Mouse (Mus musculus) frontal cortex, postnatal 36 days (tissue): ENCODE data around the gene Cd300lg.

Source experiments
- DNase-seq, 2 experiments: peaks; one replicate each; pipeline ENCODE4 v3.0.0; 2022; ENCODE audit warnings: low spot score in 2 of 2

Gene Cd300lg

DNA sequence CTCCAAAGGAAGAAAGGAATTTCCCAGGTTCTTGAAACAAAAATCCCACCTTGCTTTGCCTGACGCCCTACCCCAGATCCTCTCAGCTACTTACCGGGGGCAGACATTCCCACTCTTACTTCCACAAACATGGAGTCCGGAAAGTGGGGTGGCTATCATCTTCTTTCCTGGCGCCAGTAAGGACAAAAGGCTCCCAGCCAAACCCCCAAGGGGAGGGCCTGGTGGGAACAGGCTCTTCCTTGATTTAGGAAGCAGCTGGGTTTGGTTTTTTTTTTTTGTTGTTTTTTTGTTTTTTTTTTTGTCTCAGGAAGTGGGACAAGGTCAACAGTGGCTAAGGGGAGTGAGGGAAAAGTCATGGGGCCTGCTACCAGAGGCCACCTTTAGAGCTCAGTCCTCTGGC, 10.2 kb downstream of the Cd300lg start:
- no peak for DNase-seq

DNA sequence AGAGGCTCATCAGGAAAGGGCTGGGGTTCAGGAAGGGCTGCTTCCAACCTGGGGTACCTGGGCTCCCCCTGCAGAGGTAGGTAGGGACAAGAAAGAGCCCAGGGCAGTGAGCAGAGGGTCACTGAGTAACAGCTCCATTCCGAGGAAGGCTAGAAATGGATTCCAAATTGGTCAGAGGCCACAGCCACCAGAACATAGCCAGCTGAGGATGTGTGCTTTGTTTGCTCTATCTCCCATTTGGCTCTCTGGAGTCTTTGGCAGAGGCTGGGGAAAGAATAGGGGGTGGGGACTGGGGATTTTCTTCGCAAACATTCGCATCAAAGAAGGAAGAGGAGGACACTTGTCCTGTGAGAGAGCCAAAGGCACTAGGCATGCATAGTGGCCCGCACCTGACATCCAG, 10.6 kb downstream of the Cd300lg start:
- DNase-seq = no peak

DNA sequence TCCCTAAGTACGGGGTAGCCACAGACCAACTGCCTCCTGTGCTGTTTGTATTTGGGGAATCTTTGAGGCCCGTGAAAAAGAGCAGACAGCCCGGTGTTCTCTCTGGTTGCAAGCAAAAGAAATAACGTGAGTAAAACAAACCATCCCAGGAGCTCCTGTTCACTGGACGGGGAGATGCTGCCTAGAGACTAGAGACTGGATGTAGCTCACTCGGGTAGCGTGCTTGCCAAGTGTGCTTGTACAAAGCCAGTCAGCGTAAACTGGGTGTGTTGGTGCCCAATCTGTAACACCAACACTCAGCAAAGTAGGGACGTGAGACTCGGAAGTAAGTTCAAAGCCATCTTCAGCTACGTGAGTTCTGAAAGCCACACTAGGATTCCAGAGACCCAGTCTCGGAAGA, 11.4 kb downstream of the Cd300lg start:
- no peak for DNase-seq

DNA sequence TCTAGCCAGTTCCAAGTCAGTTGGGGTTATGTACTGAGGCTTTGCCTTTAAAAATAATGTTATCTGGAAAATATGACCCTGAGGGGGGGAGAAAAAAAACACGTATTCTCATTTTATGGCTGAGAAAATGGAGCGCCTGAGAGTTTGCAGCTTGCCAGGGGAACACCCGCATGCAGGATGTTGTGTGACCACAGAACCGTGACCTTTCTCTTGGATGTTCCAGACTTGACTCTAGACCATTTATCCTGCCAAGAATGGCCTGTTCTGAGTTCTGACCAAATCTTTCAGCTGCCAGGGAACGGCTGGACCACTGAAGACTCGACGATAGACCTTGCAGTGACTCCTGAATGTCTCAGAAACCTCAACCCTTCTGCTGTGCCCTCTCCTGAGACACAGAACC, 11.9 kb downstream of the Cd300lg start:
- no peak for DNase-seq

DNA sequence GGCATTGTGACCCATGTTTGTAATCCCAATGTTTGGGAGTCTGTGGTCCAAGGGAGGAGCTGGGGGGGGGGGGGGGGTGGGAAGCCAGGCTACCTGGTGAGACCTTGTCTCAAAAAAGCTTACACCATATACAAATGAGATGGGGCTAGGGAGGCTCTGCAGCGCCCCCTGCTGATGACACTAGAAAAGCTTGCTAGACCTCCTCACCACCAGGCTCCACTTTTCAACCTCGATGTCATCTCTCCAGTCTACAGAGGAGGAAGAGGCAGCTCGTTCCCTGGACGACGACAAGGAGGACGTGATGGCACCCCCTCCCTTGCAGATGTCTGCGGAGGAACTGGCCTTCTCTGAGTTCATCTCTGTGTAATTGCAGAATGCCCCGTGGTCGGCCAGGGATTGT, 12.5 kb downstream of the Cd300lg start:
- peak; percentile 50 to 52 for DNase-seq

DNA sequence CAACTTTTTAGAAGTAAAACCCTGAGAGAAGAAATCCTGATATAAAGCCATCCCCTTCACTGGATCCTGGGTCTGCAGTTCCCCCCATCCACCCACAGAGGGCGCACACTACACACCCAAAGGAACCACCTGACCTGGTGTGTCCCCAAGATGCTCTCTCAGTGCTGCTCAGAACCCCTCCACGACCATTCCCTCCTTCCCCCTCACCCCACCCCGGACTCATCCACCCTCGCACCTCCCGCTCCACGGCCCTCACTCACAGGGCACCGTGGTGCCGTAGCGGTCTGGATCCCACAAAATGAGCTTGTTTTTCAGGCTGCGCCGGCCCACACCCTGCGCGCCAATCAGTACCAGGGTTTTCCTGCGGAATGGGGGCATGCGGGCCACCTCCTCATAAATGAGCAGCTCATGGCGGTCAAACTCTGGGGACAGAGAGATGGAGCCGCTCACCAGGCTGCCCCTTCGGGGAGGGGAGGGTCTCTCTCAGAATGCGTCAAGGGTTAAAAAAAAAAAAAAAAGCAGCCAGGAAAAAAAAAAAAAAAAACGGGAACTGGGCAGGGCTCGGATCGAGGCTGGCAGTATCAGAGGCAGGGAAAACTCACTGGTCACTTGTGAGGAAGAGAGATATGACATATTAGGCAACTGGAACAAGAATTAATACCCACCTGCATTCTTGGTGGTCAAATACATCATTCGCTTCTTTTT, 20.1 kb downstream of the Cd300lg start:
- peak; percentile 76 to 84 for DNase-seq

DNA sequence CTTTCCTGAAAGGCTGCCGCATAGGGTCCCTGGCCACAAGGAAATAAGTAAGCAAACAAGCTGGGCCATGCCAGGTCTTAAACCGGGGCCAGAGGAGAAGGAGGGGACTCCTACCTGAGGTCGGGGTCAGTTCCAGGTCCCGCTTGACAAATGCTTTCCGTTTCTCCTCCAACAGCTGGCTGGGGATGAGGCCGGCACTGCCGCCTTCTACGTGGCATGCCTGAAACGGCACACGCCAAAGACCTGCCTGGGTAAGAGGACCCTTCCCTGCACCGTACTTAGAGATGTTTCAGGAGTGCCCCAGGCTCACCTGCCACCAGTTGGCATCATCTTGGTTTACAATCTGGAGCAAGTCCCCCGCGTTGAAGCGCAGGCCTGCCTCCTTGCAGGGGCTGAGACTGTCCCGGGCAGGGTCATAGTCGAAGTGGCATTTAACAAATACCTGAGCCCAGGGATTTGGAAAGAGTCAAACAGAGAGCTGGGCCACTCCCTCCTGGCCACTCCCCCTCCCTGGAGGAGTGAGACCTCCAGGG, 20.7 kb downstream of the Cd300lg start:
- no peak for DNase-seq

DNA sequence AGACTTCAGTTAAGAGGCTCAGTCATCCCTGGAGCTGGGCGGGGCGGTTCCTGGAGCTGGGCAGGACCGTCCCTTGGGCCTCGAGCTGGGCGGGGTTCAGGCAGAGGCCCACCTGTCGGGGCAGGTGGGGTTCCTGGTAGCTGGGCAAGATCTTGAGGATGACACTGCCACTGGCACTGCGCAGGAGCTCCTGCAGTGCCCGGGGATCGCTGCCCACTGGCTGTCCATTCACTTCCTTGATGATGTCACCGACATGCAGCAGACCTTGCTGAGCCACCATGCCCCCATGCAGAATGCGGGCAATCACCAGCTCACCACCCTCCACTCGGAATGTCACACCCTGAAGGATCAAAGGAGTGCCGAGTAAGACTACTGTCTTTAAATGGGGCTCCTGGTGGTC, 21.8 kb downstream of the Cd300lg start:
- DNase-seq = no peak

DNA sequence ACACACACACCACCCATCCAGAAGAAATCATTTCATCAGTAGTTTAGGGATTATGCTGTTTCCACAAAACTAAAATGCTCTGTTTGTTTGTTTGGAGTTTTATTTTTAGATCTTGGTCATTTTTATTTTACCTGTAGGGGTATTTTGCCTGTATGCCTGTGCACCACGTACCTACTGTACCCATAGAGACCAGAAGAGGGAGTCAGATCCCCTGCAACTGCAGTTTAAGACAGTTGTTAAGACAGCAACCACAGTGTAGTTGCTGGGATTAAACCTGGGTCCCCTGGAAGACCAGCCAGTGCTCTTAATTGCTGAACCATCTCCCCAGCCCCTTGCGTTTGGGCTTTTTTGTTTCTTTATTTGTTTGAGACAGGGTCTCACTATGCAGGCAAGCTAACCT, 27.7 kb downstream of the Cd300lg start:
- DNase-seq = no peak

DNA sequence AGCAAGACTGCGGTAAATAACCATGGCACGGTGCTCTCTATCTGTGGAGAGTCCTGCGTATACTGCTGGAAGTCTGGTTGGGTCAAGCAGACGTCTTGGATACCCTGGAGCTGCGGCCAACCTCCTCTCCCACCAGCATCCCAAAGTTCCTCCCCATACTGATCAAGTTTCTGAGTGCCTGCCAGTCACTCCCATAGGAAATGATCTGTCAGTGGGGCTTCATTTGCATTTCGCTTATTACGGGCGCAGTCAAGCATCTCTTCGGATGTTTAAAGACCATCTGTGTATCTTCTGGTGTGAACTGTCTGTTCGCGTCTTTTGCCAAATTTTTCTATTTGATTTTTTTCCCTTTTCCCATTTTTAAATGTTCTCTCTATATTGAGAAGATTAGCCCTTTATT, 28.3 kb downstream of the Cd300lg start:
- no peak for DNase-seq

DNA sequence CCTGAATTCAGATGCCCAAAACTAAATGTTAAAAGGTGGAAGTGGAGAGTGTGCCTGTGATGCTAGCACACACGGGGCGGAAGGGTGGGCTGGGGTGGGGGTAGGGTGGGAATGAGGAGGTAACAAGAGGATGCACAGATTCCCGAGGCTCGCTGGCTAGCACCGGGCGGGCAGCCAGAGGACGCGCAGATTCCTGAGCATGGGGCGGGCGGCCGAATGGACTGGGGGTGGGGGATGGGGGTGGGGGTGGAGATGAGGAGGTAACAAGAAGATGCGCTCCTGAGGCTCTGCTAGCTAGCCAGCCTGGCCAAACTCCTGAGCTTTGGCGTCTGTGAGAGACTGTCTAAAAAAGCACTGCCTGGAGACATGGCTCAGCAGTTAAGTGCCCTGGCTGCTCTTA, 29.1 kb downstream of the Cd300lg start:
- DNase-seq = no peak

DNA sequence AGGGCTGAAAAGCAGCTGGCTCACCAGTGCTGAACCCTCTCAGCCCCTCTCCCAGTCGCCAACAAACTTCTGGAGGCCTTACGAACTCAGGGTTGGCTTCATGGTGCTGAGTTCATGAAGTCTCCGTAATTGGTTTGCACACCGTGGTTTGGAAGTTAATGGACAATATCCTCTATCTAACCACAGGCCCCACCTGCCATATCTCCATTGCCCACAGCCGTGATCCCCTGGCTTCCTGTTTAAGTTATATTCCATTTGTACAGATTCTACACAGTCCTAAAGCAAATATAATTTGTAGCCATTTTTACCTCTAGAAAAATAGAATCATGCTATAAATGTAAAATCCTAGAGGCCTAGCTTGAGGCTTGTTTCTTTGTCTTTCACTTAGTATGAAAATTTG, 31.4 kb downstream of the Cd300lg start:
- DNase-seq = no peak

DNA sequence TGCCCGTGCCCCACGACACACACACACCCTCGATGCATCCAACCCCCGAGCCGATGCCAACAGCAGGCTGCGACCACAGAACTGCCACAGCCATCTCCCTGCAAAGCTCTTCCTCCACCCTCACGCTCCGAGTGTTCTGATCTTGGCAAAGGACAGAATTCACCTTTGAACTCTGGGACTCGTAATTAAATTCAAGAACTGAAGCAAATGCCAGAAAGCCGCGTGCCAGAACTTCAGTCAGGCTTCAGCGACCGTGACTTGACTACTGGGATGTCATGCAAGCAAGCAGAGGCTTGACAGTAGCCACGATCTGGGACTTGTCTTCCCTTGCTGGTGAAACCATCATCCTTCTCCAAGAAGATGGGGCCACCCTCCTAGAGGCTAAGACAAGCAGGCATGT, 32.4 kb downstream of the Cd300lg start:
- DNase-seq = no peak

DNA sequence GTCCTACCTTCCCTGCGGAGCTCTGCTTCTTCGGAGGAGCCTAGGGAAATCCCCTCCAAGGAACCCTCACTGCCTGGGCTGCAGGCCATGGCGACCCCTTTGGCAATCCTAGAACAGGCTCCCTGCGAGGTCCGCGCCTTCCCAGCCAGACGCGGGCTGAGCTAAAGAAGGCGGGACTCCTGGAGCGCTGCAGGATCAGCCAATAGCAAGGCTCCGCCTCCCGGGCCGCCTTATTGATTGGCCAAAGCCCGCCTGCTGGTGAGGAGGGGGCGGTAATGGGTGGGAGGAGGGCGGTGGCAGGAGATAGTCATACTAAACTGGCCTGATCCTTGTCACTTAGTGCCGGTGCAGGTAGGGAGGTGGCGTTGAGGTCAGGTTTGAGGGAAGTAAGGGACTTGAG, 41.0 kb downstream of the Cd300lg start:
- DNase-seq = peak; percentile 69 to 71

DNA sequence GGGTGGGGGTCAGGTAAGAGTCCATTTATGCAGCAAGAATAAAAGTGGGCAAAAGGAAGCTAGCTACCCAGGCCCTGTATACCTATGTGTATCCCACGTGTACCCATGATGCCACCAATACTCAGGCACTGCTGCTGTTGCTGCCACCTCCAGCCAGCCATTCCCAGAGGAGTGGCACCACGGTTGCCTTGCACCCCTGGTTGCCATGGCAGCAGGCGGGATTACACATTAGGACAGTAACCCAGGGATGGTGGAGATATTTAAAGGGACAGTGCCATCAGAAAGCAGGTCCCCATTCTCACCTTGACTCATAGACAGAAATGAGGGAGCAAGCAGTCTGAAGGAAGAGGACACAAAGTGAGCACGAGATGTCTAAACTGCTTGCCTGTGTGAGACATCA, 41.9 kb downstream of the Cd300lg start:
- no peak for DNase-seq

DNA sequence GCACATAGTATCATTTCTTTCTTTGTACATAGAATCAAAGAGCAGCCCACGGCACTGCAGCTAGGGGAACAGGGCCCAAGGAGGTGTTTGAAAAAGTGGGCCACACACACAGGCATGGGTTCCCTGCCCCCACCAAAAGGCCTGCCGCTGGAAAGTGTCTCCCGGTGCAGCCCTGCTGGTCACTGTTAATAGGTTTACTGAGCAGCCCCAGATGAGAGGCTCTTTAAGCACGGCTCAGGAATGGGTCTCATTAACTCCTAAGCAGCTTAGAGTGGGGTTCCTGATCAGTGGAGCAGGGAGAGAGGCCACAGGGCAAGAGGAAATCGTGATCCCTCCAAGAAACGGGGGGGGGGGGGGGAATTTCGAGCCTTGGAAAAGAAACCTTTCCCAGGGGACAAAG, 42.9 kb downstream of the Cd300lg start:
- no peak for DNase-seq

DNA sequence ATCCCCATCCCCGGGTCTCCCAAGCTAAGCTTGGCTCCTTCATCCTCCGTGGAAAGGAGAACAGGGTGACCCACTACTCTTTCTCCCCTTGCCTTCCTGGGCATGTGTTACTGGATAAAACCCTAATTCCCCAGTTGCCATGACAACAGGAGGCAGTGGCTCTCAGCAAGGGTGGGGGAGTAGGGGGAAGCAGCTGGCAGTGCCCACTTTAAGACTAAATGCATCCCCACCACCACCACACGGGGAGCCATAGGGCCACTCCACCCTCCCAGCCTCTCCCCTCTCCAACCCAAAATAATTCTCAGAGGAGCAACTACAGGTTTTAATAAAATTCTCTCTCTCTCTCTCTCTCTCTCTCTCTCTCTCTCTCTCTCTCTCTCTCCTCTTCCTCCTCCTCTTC, 45.0 kb downstream of the Cd300lg start:
- peak; percentile 73 to 76 for DNase-seq

DNA sequence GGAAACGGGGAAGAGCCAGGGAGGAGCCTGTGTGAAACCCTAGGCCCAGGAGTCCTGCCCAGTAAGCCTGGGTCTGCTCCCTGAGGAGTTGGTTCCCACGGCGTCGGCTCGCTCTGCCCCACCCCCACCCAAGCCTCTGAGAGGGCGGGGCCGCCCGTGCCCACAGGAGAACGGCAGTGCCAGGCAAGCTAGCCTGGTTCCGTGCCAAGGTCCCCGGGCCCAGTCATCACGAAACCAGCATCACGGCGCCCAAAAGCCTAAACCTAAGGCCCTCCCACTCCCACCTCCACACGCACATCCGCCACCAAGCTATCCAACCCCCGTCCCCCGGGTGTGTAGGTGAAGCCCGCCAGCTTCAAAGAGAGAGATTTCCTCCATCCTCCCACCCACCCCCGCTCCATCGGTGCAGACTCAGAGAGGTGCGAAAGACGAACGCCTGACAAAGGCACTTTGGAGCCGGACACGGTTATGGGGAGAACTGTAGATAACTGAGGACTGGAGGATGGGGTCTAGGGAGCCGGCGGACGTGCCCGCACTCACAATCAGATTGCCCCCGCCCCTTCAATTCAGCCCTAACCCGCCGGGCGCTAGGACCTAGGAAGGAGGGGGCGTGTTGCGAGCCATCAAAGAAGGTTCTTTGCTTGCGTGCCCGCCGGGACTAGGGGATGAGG, 45.9 kb downstream of the Cd300lg start:
- peak; percentile 85 for DNase-seq

DNA sequence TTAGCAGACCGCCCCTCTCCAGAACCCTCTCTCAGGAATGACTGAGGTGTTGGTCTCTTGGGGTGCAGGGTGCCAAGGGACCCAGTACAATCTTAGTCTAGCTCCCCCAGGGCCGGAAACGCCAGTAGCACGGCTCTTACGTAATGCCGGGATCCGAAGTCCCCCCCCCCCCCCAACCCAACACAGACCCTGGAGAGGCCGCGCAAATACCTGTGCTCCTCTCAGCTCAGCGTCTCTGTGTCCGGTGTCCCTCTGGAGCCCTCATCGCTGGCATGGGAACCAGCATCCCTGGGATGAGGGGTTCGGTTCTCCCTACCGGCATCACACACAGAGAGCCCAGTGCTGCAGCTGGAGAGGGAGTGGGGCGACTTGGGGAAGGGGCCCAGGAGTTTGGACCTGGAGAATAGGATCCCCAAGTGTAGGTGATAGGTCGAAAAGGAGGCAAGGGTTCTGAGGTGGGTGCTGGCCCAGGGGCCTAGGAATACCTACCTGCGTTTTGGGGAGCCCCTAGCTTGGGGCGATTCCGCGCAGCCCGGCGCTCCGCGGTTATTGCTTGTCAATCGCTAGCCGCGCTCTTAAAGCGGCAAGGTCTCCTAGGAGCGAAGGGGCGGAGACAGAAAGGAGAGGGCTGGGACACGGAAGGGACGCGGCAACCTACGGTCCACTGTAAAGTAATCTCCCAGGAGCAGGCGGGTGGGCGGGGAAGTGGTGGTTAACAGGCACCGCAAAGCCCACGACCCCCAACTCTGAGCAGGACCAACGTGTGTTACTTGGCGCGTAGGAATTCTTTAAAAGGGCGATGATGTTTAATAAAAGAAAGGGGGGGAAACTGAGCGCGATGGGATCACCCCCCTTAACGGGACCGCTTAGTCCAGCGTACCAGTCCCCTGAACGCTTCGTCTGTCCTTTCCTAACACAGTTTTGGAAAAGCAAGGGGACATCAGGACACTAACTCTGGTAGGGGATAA, 46.9 kb downstream of the Cd300lg start, which contains the start of gene Mpp2:
TSS of gene Mpp2 (minus strand) at position 585 of the 968 bp plus-strand sequence.
- peak; percentile 78 to 81 for DNase-seq

DNA sequence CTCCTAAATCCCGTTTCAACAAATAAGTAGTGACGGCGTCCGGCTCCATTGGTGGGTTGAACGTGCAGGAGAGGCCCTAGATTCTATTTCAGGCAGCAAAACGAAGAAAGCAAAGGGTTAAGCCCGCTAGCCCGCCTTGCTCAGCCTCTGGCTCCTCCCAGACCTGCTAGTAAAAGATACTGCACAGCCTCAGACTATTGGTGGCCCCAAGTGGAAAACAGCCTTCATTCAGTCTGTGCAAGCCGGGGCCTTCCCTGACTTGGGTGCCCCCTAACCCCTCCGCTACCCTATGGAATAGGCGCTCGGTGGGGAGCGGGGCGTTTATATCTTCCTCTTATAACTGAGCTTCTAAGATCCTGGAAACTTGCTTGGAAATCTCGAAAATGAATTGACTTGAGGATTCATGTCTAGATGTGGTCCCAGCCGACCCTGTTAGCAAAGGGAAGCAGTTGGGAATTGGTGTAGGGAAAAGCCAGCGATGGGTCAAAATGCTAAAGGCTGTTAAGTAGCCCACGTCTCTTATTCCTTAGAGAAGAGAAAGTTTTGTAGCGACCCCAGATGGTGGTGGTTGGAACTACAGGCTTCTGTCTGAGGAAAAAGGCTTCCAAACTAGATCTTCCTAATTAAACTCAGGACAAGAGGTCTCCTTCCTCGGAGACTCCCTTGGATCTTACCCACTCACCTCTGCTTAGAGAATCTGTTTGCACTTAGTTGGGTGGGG, 47.9 kb downstream of the Cd300lg start:
- peak; percentile 67 to 75 for DNase-seq

DNA sequence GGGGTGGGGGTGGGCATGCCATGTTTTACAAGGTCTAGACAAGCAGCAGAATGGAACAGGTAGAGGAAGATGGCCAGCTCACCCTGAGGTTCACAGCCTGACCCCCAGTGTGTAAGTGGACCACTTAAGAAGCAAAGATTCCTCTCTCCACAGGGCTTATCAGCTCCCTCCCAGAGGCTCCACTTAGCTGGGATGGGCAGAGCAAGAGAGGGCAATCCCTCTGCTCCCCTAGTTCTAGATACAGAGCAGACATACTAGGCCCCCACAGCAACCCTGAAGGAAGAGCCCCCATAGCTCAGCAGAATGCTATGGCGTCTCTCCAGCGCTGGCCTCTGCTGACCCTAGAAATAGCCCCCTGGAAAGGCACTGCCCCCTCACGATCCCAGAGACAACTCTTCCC, 54.4 kb downstream of the Cd300lg start:
- no peak for DNase-seq

DNA sequence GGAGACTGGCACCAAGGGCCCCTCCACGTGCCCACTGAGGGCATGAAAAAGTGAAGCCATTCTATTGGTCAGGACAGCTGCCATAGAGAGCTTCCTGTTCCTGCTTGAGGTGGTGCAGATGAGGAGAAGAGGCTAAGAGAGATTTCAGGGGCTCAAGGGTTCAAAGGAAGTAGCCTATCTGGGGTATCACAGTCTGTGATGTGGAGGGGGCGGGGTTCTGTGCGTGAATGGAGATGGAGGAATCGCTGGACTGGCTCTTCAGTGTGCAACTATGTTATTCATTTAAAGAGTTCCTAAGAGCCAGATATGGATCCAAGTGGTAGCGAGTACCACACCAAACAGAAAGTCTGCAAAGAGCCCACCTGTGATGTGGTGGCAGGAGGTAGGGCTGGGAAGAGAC, 55.1 kb downstream of the Cd300lg start:
- no peak for DNase-seq
